Mouse (Mus musculus): ENCODE measurements around the gene Galnt4. TPM values are rescaled to one million over a fixed set of nuclear protein-coding genes. Genes with fewer than 3 reads are reported as not detected.

Gene Galnt4
- polyA plus RNA-seq (2012; rRNA removed), result 0.81 and 0.88 TPM in 2 replicates

GRCm38 (mm10) chr10:99107964-99108363, at the start of gene Galnt4:
Gene Galnt4, plus strand, starts transcription at chr10:99108159.

GRCm38 (mm10) chr10:99106703-99107631, 992 bp upstream of the Galnt4 start, which contains the start of gene Poc1b:
Gene Poc1b, plus strand, starts transcription at chr10:99107036.

GRCm38 (mm10) chr10:99126225-99126624, 18.3 kb downstream of the Galnt4 start, which contains the start of gene Phxr2:
Gene Phxr2, minus strand, starts transcription at chr10:99126325.

Other genes starting within 250 kb of the Galnt4 start
- 5.8 and 6.8 TPM in 2 replicates for gene Atp2b1, start 193.8 kb upstream of the Galnt4 start, polyA plus RNA-seq (2012; rRNA removed)
- gene Poc1b, start 1.1 kb upstream of the Galnt4 start, polyA plus RNA-seq (2012; rRNA removed), result 15.6 and 22.0 TPM in 2 replicates
- not detected in 2 replicates for gene Phxr2, start 18.2 kb downstream of the Galnt4 start, polyA plus RNA-seq (2012; rRNA removed)
- 25.5 and 29.0 TPM in 2 replicates for gene Dusp6, start 155.1 kb downstream of the Galnt4 start, polyA plus RNA-seq (2012; rRNA removed)